Mouse (Mus musculus) hematopoietic stem cell, adult 5-6 weeks (primary cell): ENCODE results near the gene Aspm. TPM values are rescaled to one million over a fixed set of nuclear protein-coding genes. Genes with fewer than 3 reads are reported as not detected.
"Not testable (repeated sequence)": the region's sequence is repeated elsewhere in the genome, so short reads cannot be mapped to it uniquely, and the experiment has no call there.

Source experiments
- ATAC-seq, 2 experiments: fragments of 125-278 bp in 1 of 2; replicated peaks in 1 of 2; 2 replicates each; pipeline ENCODE4 v1.8.0; 2016 to 2017; ENCODE audit warnings: inconsistent platforms in 2 of 2, mild to moderate bottlenecking in 2 of 2, moderate number of reproducible peaks in 2 of 2, low read depth in 1 of 2, moderate TSS enrichment in 1 of 2; ENCODE audit not compliant: low FRiP score in 2 of 2, poor library complexity in 2 of 2, severe bottlenecking in 2 of 2, insufficient read depth in 1 of 2, low TSS enrichment in 1 of 2
- total RNA-seq: library from RNA; stranded (forward); fragments of 172-1452, 232-1000 nt; gene quantifications from 2 replicates; pipeline ENCODE4 v1.2.3, GENCODE M21; 2017

Gene Aspm
- total RNA-seq, result 30.3 and 41.5 TPM in 2 replicates

GRCm38 (mm10) chr1:139454340-139455225 is at the start of gene Aspm:
Aspm (plus strand) TSS chr1:139454772.
- ATAC-seq, result peak; percentile 99 to 100

GRCm38 (mm10) chr1:139405766-139406165 is 48.8 kb upstream of the Aspm start:
- no peak for ATAC-seq

DNA sequence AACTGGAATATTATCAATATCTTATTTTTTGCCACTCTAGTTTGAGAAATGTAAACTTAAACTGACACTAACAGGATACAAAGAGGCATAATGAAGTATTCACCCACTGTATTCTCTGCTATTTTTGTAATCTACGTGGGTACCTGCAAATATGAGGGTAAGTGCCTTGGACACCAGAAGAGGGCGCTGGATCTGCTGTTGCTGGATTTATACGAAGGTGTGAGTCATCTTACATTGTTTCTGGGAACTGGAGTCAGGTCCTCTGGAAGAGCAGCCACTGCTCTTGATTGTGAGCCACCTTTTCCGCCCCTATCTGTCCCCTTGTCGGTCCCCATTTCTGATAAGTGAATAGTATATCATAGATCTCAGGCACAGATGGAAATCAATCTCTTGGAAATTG is 46.9 kb upstream of the Aspm start:
- no peak for ATAC-seq

DNA sequence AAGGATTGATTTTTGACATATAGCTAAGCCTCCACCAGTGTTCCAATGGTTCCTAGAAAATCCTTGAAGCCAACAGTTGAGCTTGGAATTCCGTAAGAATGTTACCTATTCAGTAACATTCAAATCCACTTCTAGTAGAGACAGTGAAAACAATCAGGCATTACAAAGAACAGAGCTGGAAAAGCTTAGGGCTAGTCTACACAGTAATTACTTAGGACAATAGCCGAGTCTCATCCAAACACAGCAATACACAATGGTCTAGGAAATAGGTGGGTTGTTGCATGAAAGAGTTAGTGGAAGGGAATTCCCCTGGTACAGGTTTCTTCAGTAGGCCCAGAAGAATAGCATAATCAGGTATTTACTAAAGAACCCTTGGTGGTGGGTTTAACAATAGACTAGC is 42.2 kb upstream of the Aspm start:
- not testable (repeated sequence) for ATAC-seq

DNA sequence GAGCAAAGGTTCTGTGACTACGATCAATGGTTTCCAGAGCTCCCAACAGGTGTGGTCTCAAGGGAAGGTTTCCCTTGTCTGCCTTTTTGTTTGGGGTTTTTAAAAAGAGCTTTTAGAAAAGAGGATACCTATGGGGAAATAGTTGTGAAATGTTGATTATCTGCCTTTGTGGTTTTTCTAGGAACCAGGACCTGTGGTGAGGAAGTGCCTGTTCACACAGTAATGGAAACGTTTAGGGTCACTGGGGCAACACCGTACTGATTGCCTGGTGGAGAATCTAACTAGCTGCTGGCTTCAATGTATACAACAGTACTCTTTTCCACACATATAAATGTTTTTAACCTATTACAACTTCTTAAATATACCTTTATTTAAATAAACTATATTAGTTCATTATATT is 41.1 kb upstream of the Aspm start:
- ATAC-seq, result peak; percentile 92

- ATAC-seq, result peak; percentile 22 to 35
These were observed 33.1 kb upstream of the Aspm start for GRCm38 (mm10) chr1:139421521-139421874.

DNA sequence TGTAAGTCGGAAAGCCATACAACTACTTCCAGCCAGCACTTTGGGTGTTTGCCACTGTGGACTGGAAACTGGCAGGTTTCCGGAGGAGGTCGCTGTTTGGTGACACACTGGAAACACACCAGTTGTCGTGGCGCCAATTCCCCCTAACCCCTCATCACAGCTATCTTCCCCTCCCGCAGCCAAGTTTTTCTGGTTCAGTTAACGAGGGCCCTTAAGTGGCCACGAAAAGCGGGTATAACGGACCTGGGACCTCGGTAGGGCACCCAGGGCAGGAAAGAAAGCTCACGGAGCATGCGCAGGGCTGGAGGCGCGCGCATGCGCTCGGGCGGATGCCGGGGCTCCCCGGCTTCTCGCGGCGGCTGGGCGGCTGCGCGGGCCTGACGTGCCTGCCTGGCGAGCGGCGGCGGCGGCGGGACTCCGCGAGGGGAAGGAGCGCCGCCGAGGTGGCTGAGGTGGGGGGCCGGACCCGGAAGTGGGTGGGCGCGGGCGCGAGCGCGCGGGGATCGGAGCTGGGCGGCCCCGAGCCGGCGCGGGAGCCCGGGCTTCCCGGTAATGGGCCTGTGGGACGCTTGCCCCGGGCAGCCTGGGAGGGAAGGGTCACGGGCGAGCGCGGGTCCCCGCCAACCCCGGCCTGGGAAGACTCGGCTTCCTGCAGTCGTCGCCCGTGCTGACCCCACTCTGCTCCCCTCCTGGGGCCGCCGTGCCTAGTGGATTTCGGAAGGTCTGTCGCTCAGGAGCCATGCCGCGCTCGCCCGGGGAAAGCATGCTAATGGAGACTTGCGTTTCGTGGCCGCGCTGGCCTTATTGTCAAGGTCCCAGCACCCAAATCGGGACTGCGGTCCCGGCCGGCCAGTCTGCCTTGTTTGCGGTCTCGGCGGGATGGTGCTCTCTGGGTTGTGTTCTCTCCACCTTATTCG is 32.4 kb upstream of the Aspm start, which contains the start of gene Zbtb41:
TSS of gene Zbtb41 (plus strand) at position 414 of the 917 bp plus-strand sequence.
- peak; percentile 79 to 82 for ATAC-seq

DNA sequence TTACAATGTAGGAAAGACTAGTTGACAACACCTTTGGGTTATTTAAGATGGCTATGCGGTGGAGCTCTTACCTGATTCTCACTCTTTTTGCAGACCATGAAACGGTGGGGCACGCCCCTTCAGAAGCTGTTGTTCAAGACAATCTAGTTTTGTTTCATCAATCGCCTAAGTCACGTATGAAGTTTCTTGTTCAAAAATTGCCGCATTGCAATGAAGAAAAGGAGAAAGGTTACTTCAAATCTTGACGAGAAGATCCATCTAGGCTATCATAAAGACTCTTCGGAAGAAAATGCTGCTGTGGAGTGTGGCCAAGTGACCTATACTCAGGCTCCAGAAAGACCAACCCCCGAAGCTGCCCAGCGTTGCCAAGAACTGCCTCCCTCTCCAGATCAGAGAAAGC is 31.6 kb upstream of the Aspm start:
- no peak for ATAC-seq

DNA sequence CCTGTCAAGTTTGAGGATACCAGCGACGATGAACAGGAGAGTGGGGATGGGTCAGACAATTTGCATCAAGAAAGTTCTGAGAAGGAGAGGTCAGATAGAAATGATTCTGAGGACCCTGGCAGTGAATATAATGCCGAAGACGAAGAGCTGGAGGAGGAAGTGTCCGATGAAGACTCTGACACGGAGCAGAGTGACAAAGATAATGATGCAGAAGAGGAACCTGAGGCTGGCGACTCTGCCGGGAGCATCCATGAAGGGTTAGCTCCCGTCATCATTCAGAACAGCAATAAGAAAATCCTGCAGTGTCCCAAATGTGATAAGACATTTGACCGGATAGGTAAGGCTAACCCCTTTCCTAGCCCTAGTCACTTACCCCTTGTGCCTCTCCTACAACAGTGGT is 30.6 kb upstream of the Aspm start:
- ATAC-seq, result no peak

DNA sequence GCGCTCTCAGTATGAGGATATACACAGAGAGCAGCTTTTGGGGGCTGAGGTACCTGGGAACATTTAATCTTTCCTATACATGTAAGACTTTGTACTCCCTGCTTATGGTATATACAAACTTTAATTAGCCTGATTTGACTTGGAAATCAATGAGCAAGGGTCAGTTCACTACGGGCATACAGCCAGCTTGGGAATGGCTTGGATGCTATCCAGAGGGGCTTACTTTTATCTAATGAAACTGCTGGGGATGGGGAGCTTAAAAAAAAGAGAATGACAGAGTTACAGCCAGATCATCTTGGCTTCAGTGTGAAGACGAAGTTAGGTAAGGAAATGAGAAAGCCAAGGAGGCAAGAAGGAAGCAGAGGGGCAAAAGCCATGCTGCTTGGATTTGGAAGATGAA is 29.6 kb upstream of the Aspm start:
- no peak for ATAC-seq

GRCm38 (mm10) chr1:139438373-139438772 is 16.2 kb upstream of the Aspm start:
- no peak for ATAC-seq

DNA sequence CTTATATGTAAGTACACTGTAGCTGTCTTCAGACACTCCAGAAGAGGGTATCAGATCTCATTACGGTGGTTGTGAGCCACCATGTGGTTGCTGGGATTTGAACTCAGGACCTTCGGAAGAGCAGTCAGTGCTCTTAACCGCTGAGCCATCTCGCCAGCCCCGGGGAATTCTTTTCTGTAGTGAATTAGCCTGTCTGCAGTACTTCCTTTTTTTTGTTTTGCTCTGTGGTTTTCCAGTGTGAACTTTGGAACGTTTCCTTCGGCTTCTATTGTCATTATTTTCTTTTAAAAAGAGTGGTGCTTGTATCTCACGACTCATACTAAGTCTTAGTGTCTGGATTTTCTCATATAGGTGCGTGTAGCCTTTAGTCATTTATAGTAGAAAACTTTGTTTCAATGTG is 11.5 kb upstream of the Aspm start:
- peak; percentile 39 to 42; a peak in 2 of 4 replicates for ATAC-seq

- ATAC-seq, result peak in 1 of 2 experiments; percentile 9; a peak in 2 of 4 replicates
These were observed 776 bp downstream of the Aspm start for GRCm38 (mm10) chr1:139455226-139455869.

DNA sequence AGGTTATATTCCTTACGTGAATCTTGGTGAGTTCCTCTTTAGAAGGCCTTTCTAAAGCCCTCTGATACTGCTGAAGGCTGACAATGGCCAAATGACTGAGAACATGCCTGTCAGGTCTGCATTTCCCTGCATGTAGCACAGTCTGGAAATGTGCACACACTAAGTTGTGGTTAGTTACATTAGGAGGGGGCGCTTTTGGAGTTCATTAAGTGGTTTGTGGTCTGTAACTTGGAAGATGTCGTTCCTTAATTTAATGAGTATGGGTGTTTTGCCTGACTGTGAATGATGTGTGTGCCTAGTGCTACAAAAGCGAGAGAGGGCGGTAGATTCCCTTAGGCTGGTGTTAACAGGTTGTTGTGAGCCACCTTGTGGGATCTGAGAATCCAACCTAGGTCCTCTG is 6.2 kb downstream of the Aspm start:
- peak; percentile 80 to 87 for ATAC-seq

GRCm38 (mm10) chr1:139465936-139466335 is 11.4 kb downstream of the Aspm start:
- no peak for ATAC-seq

DNA sequence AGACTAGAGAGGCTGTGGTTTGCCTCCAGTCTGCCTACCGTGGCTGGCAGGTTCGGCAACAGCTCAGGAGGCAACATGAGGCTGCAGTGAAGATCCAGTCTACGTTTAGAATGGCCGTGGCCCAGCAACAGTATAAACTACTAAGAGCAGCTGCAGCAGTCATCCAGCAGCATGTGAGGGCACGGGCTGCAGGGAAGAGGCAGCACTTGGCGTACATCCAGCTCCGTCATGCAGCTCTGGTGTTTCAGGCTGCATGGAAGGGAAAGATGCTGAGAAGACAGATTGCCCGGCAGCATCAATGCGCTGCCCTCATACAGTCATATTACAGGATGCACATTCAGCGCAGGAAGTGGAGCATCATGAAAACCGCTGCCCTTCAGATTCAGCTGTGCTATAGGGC is 24.3 kb downstream of the Aspm start:
- no peak for ATAC-seq

DNA sequence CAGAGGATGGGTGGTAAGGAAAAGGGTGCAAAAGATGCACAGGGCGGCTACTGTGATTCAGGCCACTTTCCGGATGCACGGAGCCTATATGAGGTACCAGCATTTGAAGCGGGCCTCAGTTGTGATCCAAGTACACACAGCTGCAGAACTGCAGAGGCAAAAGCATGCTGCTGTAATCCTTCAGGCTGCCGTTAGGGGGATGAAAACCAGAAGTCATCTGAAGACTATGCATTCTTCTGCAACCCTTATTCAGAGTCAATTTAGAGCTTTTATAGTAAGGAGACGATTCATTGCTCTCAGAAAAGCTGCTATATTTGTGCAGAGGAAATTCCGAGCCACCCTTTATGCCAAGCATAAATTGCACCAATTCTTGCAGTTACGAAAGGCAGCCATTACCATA is 25.7 kb downstream of the Aspm start:
- ATAC-seq, result no peak

DNA sequence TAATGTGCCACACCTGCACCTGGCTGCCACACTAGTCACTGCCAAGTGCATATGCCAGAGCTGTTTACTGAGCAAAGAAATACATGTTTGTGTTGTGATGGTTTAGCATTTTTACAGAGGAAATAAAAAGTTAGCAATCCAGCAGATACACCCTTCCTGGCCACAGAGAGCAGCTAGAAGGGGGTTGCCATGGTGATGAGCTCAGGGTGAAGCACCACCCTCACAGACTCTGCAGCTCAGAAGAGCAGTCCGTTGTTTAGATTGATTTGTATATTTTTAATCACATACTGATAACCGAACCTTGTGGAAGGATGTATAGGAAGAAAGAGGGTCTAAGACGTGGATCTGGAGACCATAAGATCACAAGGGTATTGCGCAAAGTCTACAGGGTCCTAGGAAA is 26.6 kb downstream of the Aspm start:
- ATAC-seq, result no peak
